Mouse (Mus musculus) lung, postnatal 25 days (tissue): Measurements from ENCODE around the gene Atp6v1a.

Source experiments
- DNase-seq: peaks from one replicate; pipeline ENCODE4 v3.0.0; 2022; ENCODE audit warnings: low spot score

Gene Atp6v1a

DNA sequence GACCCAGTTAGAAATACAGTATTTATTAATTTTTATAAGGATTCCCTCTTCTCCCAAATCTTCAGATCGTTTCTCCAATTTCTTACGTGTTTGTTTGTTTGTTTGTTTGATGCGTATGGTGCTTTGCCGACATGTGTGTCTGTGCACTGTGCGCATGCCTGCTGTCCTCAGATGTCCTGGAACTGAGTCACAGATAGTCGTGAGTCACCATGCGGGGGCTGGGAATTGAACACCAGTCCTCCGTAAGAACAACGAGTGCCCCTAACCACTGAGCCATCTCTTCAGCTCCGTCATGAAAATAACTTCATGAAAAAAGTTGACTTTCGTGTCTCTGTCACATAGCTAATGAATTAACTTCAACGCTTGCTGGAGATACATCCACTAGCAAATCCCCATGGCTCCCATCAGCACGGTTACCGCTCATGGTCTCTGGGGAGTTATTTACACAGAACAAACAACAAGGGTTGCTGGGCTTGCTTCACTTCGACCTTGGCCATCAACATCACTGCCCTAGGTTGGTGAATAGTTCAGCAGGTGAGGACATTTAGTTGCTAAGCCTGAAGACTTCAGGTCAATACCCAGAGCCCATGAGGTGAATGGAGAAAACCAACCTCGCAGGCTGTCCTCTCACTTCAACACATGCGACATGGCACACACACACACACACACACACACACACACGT lies 78.8 kb downstream of the Atp6v1a start:
- no peak for DNase-seq

DNA sequence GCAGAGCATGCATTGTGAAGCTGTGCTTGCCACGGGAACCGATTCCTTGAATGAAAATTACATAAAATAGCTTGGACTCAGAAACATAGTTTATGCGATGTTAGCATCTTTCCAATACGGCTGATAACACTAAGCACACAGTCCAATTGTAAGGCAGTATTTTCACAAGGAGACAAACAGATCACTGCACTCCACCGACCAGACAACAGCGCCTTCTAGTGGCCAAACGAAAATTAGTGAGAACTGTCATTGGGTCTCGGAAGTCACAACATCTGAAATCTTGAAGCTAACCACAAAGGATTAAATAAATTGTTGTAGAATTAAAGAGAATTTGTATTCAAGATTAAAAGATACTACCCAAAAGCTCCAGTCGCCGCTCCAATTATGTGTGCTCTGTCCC lies 80.8 kb downstream of the Atp6v1a start:
- DNase-seq, result peak; percentile 65

DNA sequence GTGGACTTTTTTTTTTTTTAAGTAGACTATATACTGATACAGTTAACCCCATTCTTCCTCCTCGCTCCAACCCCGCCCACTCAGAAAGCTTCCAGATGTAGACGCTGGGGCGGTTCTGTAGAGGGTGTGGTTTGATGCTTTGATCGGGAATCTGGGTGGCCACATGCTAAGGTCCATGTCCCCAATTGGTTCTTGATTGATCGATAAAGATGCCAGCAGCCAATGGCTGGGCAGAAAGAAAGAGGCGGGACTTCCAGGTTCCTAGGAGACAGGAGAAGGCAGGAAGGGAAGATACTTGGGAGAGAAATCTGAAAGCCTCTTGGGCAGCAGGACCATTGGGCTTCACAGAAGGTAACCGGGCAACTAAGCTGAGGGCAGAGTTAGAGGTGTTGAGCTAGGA lies 83.7 kb downstream of the Atp6v1a start:
- DNase-seq, result no peak

DNA sequence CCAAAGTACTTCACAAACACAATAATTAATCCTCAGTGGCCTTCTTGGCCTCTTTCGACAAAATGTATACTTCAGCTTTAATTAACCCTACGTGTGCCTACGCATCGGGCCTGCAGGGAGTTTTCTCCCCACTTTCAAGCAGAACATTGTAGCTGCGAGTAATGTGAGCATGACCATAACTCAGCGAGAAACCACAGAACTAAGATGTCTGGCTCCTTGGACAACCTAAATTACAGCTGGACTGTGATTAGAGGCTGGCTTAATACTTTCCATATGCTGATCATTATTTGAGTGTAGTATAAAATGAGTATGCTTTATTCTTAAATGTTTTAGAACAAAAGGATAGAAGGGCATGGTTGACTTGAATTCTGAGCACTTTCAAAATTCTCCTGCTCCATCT lies 86.2 kb downstream of the Atp6v1a start:
- no peak for DNase-seq

DNA sequence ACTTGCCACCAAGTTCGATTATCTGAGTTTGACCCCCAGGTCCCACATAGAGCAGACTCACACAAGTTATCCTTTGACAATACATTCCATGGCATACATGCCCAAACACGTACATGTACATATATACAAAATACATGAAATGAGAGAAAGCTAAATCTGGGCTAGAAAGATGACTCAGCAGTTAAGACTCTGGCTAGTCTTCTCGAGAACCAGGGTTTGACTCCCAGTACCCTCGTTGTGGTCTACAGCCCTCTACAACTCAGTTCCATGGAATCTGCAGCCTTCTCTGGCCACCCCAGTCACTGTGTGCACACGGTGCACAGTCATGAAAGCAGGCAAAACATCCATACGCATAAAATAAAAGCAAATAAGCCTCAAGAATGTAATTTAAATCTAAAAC lies 87.1 kb downstream of the Atp6v1a start:
- DNase-seq, result no peak

DNA sequence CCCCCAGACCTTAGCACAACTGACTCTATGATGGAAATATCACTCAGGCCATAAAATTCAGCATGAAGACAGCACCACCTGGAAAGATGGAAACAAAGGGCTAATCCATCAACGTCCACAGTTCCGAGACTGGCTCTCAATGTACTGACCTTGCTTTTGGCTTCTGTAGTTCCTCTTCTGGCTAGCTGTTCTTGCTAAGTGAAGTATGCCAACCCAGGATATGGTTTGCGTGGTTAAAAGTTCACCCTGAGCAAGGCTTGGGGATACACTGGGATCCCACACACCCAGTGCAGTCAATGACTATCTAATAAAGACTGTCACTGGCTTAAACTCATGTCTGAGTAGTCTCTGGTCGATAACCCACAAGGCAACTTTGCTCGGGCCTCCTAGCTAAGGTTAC lies 89.4 kb downstream of the Atp6v1a start:
- DNase-seq, result no peak

DNA sequence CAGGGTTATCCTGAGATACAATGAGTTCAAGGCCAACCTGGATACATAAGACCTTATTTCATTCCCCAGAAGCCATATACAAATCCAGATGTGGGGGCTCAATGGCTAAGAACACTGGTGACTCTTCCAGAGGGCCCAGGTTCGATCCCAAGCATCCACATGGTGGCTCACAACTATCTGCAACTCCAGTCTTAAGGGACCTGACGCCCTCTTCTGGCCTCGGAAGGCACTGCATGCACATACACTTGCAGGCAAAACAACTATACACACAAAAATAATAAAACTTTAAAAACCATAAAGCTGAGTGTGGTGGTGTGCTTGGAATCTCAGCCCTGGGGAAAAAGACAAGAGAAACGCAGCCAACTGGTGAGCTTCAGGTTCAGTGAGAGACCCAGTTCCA lies 100.4 kb downstream of the Atp6v1a start:
- no peak for DNase-seq
